Mouse (Mus musculus): ENCODE data around the gene Elavl4. TPM values are rescaled to one million over a fixed set of nuclear protein-coding genes. Genes with fewer than 3 reads are reported as not detected.

The Elavl4 gene
- total RNA-seq, 1 experiment from 2014 or later, result 5.4 TPM

GRCm38 (mm10) chr4:110266804-110267575, 84.7 kb downstream of the Elavl4 start:
- DNase-seq, result no peak

DNA sequence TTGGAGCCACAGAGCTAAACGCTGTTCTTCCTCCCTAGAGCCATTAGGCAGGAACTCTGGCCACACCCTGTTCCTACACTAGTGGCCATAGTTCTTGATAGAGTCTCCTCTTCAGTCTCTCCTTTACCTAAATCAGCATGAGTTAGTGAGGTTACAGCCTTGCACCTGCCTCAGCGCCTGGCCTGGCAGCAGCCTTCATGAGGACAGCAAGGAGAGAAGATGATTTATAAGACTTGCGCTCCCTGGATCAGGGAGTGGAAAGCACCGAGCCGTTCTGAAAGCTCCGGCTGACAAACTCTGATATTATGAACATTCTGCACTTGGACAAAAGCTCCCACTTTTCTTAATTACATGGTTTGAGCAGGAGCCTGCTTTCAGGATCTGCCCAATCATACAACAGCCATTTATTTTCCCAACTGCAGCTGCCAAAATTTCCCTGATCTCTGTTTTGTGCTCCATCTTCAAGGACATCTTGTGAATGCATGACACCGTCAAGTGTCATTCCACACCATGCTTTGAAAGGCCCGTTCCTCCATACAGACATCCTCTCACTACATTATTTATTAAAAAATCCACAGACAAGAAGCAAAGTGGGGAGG, 87.3 kb downstream of the Elavl4 start:
- DNase-seq, result no peak

- DNase-seq, result no peak
These were observed 94.3 kb downstream of the Elavl4 start for GRCm38 (mm10) chr4:110257360-110257759.

DNA sequence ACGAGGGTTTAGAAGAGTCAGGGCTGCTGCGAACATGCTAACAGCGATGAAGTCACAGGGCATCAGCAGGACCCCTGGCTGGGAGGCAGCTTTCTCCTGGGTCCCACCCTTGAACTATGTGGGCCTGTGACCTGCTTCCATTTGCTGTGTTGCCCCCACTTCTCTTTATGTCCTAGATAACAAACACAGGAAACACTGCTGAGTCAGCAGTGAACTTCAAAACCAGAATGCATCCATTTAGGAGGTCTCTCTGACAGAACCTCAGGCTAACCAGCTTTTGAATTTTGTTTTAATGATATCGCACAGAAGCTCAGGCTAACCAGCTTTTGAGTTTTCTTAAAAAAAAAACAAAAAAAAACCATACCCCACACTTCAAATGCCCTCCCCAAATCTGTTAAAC, 96.1 kb downstream of the Elavl4 start:
- DNase-seq, result no peak

GRCm38 (mm10) chr4:110250055-110250454, 101.7 kb downstream of the Elavl4 start:
- no peak for DNase-seq

DNA sequence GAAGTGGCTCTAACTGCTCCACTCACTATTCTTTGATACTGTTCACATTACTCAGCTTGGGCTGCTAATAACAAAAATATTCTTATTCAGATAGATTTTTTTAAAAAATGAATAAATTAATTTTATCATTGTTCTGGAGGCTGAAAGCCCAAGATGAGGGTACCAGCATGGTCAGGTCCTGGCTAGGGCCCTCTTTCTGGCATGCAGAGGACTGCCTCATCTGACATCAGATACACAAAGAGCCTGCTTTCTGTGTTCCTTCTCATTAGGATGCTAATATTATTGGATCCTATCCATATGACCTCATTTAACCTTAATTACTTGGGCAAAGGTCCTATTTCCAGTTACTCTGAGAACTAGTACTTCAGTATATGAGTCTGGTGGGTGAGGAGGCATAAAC, 108.8 kb downstream of the Elavl4 start:
- no peak for DNase-seq

DNA sequence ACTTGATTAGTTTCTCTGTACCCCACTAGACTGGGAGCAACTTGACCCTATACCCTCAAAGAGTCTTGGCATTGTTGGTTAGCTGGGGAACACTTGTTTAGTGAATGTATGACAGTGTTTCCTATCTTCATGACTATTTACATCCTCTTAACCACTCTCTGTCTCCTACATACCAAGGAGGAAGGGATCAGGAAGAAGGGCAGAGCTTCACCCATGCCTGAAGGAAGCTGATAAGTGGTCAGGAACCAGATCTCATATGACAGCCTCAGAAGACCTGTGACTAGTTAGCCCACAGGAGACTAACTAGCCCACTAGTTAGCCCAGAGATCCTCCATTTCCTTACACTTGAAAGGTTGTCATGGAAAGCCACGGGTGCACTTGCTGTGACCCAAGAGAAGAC, 117.2 kb downstream of the Elavl4 start:
- no peak for DNase-seq

GRCm38 (mm10) chr4:110232327-110232726, 119.4 kb downstream of the Elavl4 start:
- DNase-seq, result no peak

GRCm38 (mm10) chr4:110231799-110232198, 119.9 kb downstream of the Elavl4 start:
- DNase-seq, result no peak

DNA sequence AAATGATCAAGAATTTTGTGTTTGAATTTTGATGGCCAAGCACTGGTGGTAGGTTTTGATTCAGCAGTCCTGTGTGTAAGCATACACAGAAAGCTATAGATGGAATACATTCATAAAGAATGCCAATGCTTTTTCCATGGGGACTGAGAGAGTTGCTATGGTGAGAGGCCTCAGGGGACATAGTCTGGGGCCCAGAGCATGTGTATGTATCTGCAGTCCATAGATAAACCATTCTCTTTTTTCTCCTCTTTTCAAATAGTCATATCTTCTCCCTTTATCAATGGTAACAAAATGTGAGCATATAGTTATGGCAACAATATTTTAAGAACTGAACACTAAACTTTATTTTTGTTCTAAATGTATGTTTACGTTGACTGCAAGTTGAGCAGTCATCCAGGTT, 122.1 kb downstream of the Elavl4 start:
- no peak for DNase-seq

GRCm38 (mm10) chr4:110229238-110229637, 122.5 kb downstream of the Elavl4 start:
- DNase-seq, result no peak

GRCm38 (mm10) chr4:110227621-110228031, 124.1 kb downstream of the Elavl4 start:
- no peak for DNase-seq

DNA sequence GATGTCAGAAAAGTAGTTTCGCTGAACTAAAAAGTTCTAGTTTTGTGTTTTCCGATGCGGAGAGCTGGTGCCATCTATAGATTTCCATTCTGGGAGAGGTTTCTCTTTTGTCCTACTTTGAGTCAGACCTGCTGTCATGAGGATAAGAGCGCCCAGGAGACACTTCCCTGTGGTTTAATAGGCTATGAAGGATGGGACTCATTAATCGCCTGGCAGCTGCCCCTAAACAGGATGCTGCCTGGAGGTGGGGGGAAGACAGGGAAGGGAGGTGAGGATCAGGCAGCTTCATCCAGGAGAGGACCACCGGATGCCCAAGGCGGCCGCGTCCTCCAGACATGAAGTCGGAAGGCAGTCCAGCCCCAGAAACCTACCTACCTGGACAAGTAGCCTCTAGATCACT, 126.2 kb downstream of the Elavl4 start:
- no peak for DNase-seq

DNA sequence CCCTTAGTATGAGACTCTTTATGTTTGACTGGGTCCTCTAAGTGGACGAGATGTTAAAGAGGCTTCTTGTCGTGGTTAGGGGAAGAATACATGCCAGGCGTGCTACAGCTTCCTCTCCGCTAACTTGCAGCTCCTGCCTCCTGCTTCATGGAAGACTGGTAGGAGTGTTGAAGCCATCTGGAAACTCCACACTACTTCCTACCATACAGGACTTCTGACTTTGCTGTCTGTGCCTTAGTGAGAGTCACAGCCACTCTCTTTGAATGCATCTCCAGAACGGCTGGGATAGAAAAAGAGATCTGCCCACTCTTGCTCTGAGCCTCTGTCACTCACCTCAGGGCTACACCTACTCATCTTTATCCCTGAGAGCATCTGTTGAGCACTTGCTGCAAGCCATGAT, 132.9 kb downstream of the Elavl4 start:
- DNase-seq, result no peak

DNA sequence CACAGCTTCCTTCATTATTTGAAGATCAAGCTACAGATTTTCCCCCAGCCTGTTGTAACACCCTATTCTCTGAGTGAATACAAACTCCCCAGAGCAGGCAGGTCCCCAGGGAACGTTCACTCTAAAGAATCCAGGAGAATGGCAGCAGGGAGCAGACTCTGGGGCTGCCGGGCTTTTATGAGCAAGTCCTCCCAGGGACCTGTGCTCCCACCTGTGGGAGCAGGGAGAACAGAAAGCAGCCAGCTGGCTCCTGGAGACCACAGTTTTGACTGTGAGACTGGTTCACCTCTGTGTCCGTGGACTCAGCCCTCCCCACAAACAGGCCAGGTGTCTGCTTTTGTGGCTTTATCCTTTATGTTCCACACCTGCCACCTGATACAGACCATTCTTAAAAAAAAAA, 134.2 kb downstream of the Elavl4 start:
- DNase-seq, result no peak

DNA sequence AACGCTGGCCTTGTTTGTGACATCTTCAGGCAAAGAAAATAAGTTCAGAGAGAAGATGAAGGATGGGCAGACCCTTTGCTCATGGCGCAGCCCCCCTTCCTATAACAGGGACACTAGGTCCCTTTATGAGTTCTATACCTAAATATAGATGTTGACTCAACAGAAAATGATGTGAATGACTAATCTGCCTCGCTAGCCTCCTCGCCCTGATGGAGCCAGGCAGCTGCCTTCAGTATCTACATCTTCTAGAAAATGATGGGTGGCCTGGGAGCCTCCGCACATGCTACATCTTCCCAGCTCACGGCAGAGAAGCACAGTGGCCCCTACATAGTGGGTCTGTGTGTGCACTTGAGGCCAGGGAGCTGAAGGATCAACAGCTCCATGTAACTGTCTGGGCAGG, 137.2 kb downstream of the Elavl4 start:
- DNase-seq, result no peak

- DNase-seq, result no peak
These were observed 138.0 kb downstream of the Elavl4 start for GRCm38 (mm10) chr4:110213666-110214065.

DNA sequence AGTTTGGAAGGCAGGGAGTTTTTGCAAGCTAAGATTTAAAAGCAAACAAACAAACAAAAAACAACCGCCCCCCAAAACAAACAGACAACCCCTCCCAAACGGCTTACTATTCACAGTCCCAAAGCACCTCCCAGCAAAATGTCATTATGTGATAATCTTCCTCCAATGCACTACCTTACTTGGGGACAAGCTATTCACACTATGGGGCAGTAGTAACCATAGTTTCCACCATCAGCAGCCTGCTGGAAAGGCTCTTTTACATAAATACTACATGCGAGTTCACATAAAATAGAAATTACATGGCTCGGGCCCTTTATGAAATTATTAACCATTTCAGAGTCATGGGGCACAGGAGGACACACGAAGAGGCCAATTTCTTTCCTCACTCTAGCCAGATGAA, 141.5 kb downstream of the Elavl4 start:
- DNase-seq, result no peak

DNA sequence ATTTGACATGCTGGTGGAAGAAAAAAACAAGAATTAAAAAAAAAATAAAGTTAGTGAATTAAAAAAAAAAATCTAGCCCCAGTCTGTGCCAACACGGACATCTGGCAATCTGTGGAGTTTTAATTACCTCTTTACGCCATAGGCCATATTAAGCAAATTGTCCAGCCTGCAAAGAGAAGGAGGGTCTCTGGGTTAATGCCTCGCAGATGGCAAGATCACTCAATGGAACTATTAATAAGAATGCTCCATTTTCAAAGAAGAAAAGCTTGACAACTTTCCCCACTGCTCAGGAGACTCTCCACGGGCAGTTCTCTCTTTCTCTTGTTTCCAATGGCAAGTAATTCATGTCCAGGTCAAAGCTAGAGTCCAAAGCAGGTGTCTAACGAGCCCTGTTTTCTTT, 142.1 kb downstream of the Elavl4 start:
- no peak for DNase-seq

DNA sequence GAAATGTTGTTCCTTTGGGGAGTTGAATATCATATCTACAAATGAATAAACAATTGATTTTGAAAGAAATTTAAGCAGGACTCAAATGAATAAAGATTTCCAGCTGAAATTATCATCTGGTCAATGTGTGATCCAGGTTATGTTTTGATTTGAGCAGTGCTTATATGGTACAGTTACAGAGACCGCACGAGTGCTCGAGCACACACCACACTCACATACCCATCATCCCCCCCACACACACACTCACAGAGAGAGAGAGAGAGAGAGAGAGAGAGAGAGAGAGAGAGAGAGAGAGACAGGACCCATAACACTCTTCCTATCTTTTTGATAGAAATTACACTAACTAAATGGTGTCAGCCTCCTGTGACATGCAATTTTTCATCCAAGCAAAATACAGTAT, 150.0 kb downstream of the Elavl4 start:
- no peak for DNase-seq

GRCm38 (mm10) chr4:110199897-110200296, 151.8 kb downstream of the Elavl4 start:
- DNase-seq, result no peak

GRCm38 (mm10) chr4:110198600-110198999, 153.1 kb downstream of the Elavl4 start:
- DNase-seq, result no peak

DNA sequence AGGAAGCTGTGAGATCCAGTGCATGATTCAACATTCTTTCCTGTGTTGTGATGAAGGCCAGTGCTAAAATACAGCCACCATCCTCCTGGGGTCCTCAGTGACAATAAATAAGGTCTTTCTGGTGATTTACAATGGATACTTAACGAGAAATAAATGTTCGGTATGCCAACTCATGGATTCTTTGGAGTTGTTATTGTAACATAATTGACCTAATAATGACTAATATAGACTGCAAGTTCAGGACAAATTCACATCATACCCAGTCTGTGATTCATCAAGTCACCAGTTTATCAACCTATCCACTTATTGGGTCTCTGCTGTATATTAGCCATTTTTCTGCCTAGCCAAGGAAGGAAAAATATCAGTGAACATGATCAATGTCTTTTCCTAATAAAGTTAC, 174.4 kb downstream of the Elavl4 start:
- DNase-seq, result no peak

GRCm38 (mm10) chr4:110172028-110172427, 179.7 kb downstream of the Elavl4 start:
- no peak for DNase-seq

All from adrenal gland, postnatal 25 days (tissue).